Mouse (Mus musculus): ENCODE results near the gene Vmn2r79. TPM values are rescaled to one million over a fixed set of nuclear protein-coding genes. Genes with fewer than 3 reads are reported as not detected.
"Not testable (repeated sequence)": the region's sequence is repeated elsewhere in the genome, so short reads cannot be mapped to it uniquely, and the experiment has no call there.

The Vmn2r79 gene
- polyA plus RNA-seq (2012; fragmentation: generic; extraction: Trizol): 0.35 TPM
- long read RNA-seq, experiment 1, partial matches to known transcripts: 1 of 2 reads
- long read RNA-seq, experiment 1, other reads (novel, unspliced or antisense): 1 of 2 reads
- long read RNA-seq, experiment 2, partial matches to known transcripts: 0 of 12 reads
- long read RNA-seq, experiment 2, other reads (novel, unspliced or antisense): 12 of 12 reads

DNA sequence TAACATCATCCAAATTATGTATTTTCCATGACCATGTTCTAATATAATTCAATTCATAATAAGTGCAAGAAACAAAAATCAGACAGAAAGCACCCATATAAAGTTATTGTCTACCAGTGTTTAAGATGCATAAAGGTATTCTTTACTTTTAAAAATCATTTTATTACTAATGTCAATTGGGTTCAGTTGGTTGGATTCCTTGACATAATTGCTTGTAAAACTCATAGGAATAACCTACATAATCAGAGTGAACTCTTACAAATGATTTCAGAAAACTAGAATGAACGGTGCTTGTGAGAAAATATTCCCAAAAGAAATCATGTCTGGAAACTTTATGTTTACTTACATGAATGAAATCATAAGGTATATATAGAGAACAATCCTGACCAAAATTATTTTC, at the start of gene Vmn2r79:
Vmn2r79 (plus strand) TSS at position 301 of the 400 bp plus-strand sequence.
- not testable (repeated sequence) for H3K27me3 ChIP-seq (ENCODE audit: control insufficient read depth, insufficient read depth, insufficient read length); H3K79me2 ChIP-seq (ENCODE audit: control insufficient read depth, insufficient read depth); H3K79me3 ChIP-seq (ENCODE audit: low read depth); H3ac ChIP-seq (ENCODE audit: control insufficient read depth, insufficient read length, low read depth); H3K36me3 ChIP-seq (ENCODE audit: control insufficient read depth, insufficient read depth); H3K4me3 ChIP-seq (ENCODE audit: insufficient read depth, poor library complexity, severe bottlenecking)

DNA sequence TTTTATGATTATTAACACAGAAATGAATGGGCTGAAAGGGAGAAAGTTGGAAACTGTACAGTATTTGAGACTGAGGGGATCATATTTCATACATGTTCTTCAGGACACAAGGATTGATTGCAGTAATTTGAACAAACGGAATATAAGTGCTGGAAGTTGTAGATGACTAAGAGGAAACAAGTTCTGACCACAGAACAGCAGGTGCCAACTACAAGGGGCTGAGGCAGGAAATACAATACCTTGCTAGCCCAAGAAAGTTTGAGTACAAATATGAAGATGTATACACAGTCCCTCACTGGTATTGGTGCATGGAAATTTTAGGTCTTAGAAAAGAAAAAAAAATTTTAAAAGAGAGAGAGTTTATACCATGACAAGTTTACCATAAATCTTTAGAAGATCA, 1.2 kb upstream of the Vmn2r79 start:
- TF ChIP-seq MYOD1 (IDR thresholded peaks at IDR 0.05; ENCODE audit: control insufficient read depth, insufficient read length, low read depth): peak; percentile 85
- no peak for TF ChIP-seq MAX (IDR thresholded peaks at IDR 0.05)
- H3K4me3 ChIP-seq (ENCODE audit: insufficient read depth, poor library complexity, severe bottlenecking): no peak overlapping the region
- H3ac ChIP-seq (ENCODE audit: control insufficient read depth, insufficient read length, low read depth): no peak overlapping the region
- H3K36me3 ChIP-seq (ENCODE audit: control insufficient read depth, insufficient read depth): no peaks in the 10 kb centered on the region
- H3K79me3 ChIP-seq (ENCODE audit: low read depth): no peaks in the 10 kb centered on the region
- H3K27me3 ChIP-seq (ENCODE audit: control insufficient read depth, insufficient read depth, insufficient read length): no peaks in the 10 kb centered on the region
- no peaks in the 10 kb centered on the region for H3K79me2 ChIP-seq (ENCODE audit: control insufficient read depth, insufficient read depth)

DNA sequence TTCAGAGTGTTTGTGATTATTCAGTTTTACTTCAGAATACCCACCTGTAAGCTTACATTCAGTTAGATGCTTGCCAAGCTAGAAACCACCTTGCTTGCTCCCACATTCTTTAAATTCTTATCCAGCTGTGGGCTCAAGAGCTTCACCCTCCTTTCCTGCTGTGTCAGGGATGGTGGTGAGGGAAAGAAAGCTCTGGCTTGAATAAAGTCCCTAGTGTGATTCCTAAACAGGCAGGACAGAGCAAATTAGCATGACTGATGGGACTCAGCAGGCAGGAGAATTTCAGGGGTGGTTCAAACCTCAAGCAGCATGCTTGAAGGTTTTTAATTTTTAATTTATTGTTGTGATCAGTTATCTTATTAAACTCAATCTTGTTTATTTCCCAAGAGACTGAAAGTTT, 30.6 kb downstream of the Vmn2r79 start:
- H3K79me3 ChIP-seq (ENCODE audit: low read depth); H3K79me2 ChIP-seq (ENCODE audit: control insufficient read depth, insufficient read depth); H3K36me3 ChIP-seq (ENCODE audit: control insufficient read depth, insufficient read depth); H3K27me3 ChIP-seq (ENCODE audit: control insufficient read depth, insufficient read depth, insufficient read length); H3K4me3 ChIP-seq (ENCODE audit: insufficient read depth, poor library complexity, severe bottlenecking); H3ac ChIP-seq (ENCODE audit: control insufficient read depth, insufficient read length, low read depth): not testable (repeated sequence)

DNA sequence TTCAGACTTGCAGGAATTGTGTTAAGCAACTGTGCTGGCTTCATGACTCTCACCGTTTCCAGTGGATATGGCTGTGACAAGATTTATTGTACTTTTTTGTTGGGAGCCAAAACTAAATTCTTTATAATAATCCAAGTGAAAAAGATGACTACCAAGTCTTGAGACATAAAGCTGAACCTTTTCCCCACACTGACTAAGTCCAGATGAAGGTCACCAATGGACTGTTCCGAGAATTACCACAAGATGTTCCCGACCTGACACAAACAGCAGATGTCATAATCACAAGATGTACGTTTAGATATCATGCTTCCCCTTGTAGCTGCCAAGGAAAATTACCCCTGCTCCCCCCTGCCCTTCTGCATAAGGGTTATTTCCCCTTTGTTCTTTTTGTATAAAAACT, 67.7 kb downstream of the Vmn2r79 start:
- Histone ChIP-seq H3K79me2 (ENCODE audit: control insufficient read depth, insufficient read depth) (no peaks in the 10 kb centered on the region), H3ac (ENCODE audit: control insufficient read depth, insufficient read length, low read depth) (no peak overlapping the region), H3K36me3 (ENCODE audit: control insufficient read depth, insufficient read depth) (no peaks in the 10 kb centered on the region), H3K79me3 (ENCODE audit: low read depth) (no peaks in the 10 kb centered on the region), H3K4me3 (ENCODE audit: insufficient read depth, poor library complexity, severe bottlenecking) (no peak overlapping the region), H3K27me3 (ENCODE audit: control insufficient read depth, insufficient read depth, insufficient read length) (no peaks in the 10 kb centered on the region)
- TF ChIP-seq CEBPB (IDR thresholded peaks at IDR 0.05; ENCODE audit: low read depth) (no peak), MYOG (IDR thresholded peaks at IDR 0.05; ENCODE audit: control insufficient read depth, extremely low read depth, insufficient read length) (no peak), USF1 (IDR thresholded peaks at IDR 0.05; ENCODE audit: low read depth) (no peak), FOSL1 (IDR thresholded peaks at IDR 0.05; ENCODE audit: insufficient read depth, low read length, poor library complexity, severe bottlenecking) (no peak), CTCF (IDR thresholded peaks at IDR 0.05; ENCODE audit: control insufficient read depth, insufficient read depth, insufficient read length) (no peak), MAX (IDR thresholded peaks at IDR 0.05) (no peak)

Other genes with a start within 250 kb of the Vmn2r79 start
- gene Folh1, start 220.2 kb upstream of the Vmn2r79 start, polyA plus RNA-seq (2012; fragmentation: generic; extraction: Trizol): not detected
- gene Vmn2r77, start 201.1 kb upstream of the Vmn2r79 start, polyA plus RNA-seq (2012; fragmentation: generic; extraction: Trizol): not detected
- gene Vmn2r78, start 81.0 kb upstream of the Vmn2r79 start, polyA plus RNA-seq (2012; fragmentation: generic; extraction: Trizol): 0.15 TPM
- 0.99 TPM for gene Nox4, start 250.0 kb downstream of the Vmn2r79 start, polyA plus RNA-seq (2012; fragmentation: generic; extraction: Trizol)

Measured in C2C12 (cell line).